Mouse (Mus musculus) bone marrow, adult 2 months (tissue): ENCODE measurements around the gene Flcn.

Experiments used
- CTCF ChIP-seq: fragments of 200-500 bp; IDR thresholded peaks from 2 replicates; pipeline ENCODE4 v1.5.1; 2011; ENCODE audit warnings: low read length, control low read depth; ENCODE audit not compliant: control insufficient read depth, insufficient read depth
- POLR2A ChIP-seq: fragments of 200-500 bp; IDR thresholded peaks from 2 replicates; pipeline ENCODE4 v1.6.1; 2011; ENCODE audit warnings: low read depth, mild to moderate bottlenecking, control low read depth, low read length, borderline replicate concordance; ENCODE audit not compliant: control insufficient read depth

DNA sequence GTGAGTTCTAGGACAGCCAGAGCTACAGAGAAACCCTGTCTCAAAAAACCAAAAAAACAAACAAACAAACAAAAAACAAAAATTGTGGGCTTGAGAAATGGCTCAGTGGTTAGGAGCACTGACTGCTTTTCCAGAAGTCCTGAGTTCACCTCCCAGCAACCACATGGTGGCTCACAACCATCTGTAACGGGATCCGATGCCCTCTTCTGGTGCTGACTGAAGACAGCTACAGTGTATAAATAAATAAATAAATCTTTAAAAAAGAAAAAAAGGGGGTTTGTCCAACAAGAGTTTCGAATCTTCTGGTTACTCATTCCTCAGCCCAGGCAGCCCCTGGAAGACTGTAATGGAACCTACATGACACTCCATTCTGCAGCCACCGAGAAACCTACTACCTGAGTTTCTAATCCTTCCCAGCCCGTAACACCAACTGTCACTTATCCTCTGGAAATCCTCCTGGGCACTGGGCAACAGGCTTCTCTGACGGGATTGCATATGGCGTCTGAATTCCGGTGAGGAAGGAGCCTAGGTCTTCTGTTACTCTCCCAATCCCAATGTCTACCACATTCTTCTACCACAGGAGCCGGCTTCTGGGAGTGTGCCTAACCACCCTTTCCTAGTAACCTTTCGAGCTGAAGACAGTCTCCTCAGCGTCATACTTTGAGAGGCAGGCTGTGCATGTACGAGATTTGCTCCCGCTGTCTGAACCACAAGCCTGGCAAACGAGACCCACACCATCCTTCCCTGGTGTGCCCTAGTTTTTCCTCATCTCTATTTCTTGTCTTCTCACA, 1.5 kb downstream of the Flcn start:
- TF ChIP-seq CTCF (no peak), POLR2A (no peak)
